Mouse (Mus musculus): ENCODE data around the gene Sap30bp. TPM values are rescaled to one million over a fixed set of nuclear protein-coding genes. Genes with fewer than 3 reads are reported as not detected.

Sap30bp gene
- polyA plus RNA-seq (2012): 3.0 and 3.7 TPM in 2 replicates

- H3K4me1 ChIP-seq (ENCODE audit: control insufficient read depth): peaks cover 41% of the 10 kb centered on the region
- peaks cover 55% of the 10 kb centered on the region for H3K36me3 ChIP-seq (ENCODE audit: control insufficient read depth)
- H3K4me3 ChIP-seq (replicated peaks): peak within 1 kb of the TSS; percentile 75
- TF ChIP-seq GATA1 (IDR thresholded peaks at IDR 0.05; ENCODE audit: low read length) (no peak), TAL1 (IDR thresholded peaks at IDR 0.05; ENCODE audit: low read length) (no peak)
- no peaks in the 10 kb centered on the region for H3K9me3 ChIP-seq (ENCODE audit: control insufficient read depth, low read length)
- H3K27me3 ChIP-seq (ENCODE audit: control insufficient read depth): no peaks in the 10 kb centered on the region
Observed at GRCm38 (mm10) chr11:115933108-115933746, at the start of gene Sap30bp, which contains the start of gene Recql5. Gene Sap30bp, plus strand, starts transcription at chr11:115933282. Gene Recql5, minus strand, starts transcription at chr11:115933477.

- Histone ChIP-seq H3K9me3 (ENCODE audit: control insufficient read depth, low read length) (no peaks in the 10 kb centered on the region), H3K27me3 (ENCODE audit: control insufficient read depth) (peaks cover 21% of the 10 kb centered on the region), H3K4me1 (ENCODE audit: control insufficient read depth) (peaks cover 4% of the 10 kb centered on the region), H3K36me3 (ENCODE audit: control insufficient read depth) (no peaks in the 10 kb centered on the region), H3K4me3 (replicated peaks) (no peak overlapping the region)
- TF ChIP-seq GATA1 (IDR thresholded peaks at IDR 0.05; ENCODE audit: low read length) (no peak), TAL1 (IDR thresholded peaks at IDR 0.05; ENCODE audit: low read length) (no peak)
Observed at GRCm38 (mm10) chr11:115884361-115884760, 48.7 kb upstream of the Sap30bp start.

- H3K27me3 ChIP-seq (ENCODE audit: control insufficient read depth): peaks cover 18% of the 10 kb centered on the region
- no peaks in the 10 kb centered on the region for H3K9me3 ChIP-seq (ENCODE audit: control insufficient read depth, low read length)
- TF ChIP-seq GATA1 (IDR thresholded peaks at IDR 0.05; ENCODE audit: low read length): no peak
- TF ChIP-seq TAL1 (IDR thresholded peaks at IDR 0.05; ENCODE audit: low read length): no peak
- H3K4me3 ChIP-seq (replicated peaks): no peak overlapping the region
- no peaks in the 10 kb centered on the region for H3K36me3 ChIP-seq (ENCODE audit: control insufficient read depth)
- H3K4me1 ChIP-seq (ENCODE audit: control insufficient read depth): peaks cover 4% of the 10 kb centered on the region
Observed at GRCm38 (mm10) chr11:115885281-115885680, 47.8 kb upstream of the Sap30bp start.

- TF ChIP-seq TAL1 (IDR thresholded peaks at IDR 0.05; ENCODE audit: low read length): no peak
- no peaks in the 10 kb centered on the region for H3K36me3 ChIP-seq (ENCODE audit: control insufficient read depth)
- H3K4me3 ChIP-seq (replicated peaks): no peak overlapping the region
- no peaks in the 10 kb centered on the region for H3K9me3 ChIP-seq (ENCODE audit: control insufficient read depth, low read length)
- H3K4me1 ChIP-seq (ENCODE audit: control insufficient read depth): peaks cover 4% of the 10 kb centered on the region
- peaks cover 18% of the 10 kb centered on the region for H3K27me3 ChIP-seq (ENCODE audit: control insufficient read depth)
Observed at GRCm38 (mm10) chr11:115886446-115886845, 46.6 kb upstream of the Sap30bp start.

GRCm38 (mm10) chr11:115888020-115888419 lies 45.1 kb upstream of the Sap30bp start:
- Histone ChIP-seq H3K9me3 (ENCODE audit: control insufficient read depth, low read length) (no peaks in the 10 kb centered on the region), H3K4me1 (ENCODE audit: control insufficient read depth) (peaks cover 4% of the 10 kb centered on the region), H3K27me3 (ENCODE audit: control insufficient read depth) (peaks cover 10% of the 10 kb centered on the region), H3K4me3 (replicated peaks) (no peak overlapping the region), H3K36me3 (ENCODE audit: control insufficient read depth) (peaks cover 11% of the 10 kb centered on the region)
- no peak for TF ChIP-seq TAL1 (IDR thresholded peaks at IDR 0.05; ENCODE audit: low read length)
- TF ChIP-seq GATA1 (IDR thresholded peaks at IDR 0.05; ENCODE audit: low read length): no peak

- TF ChIP-seq TAL1 (IDR thresholded peaks at IDR 0.05; ENCODE audit: low read length): no peak
- no peak for TF ChIP-seq GATA1 (IDR thresholded peaks at IDR 0.05; ENCODE audit: low read length)
- no peaks in the 10 kb centered on the region for H3K9me3 ChIP-seq (ENCODE audit: control insufficient read depth, low read length)
- peaks cover 22% of the 10 kb centered on the region for H3K36me3 ChIP-seq (ENCODE audit: control insufficient read depth)
- peaks cover 2% of the 10 kb centered on the region; the same call in 1 of the 2 replicates for H3K27me3 ChIP-seq (ENCODE audit: control insufficient read depth)
- peaks cover 4% of the 10 kb centered on the region for H3K4me1 ChIP-seq (ENCODE audit: control insufficient read depth)
- no peak overlapping the region for H3K4me3 ChIP-seq (replicated peaks)
Observed at GRCm38 (mm10) chr11:115889159-115889558, 43.9 kb upstream of the Sap30bp start.

- H3K36me3 ChIP-seq (ENCODE audit: control insufficient read depth): peaks cover 53% of the 10 kb centered on the region
- H3K4me3 ChIP-seq (replicated peaks): no peak overlapping the region
- no peak for TF ChIP-seq GATA1 (IDR thresholded peaks at IDR 0.05; ENCODE audit: low read length)
- TF ChIP-seq TAL1 (IDR thresholded peaks at IDR 0.05; ENCODE audit: low read length): no peak
- H3K4me1 ChIP-seq (ENCODE audit: control insufficient read depth): peaks cover 4% of the 10 kb centered on the region
- peaks cover 2% of the 10 kb centered on the region; the same call in 1 of the 2 replicates for H3K27me3 ChIP-seq (ENCODE audit: control insufficient read depth)
- H3K9me3 ChIP-seq (ENCODE audit: control insufficient read depth, low read length): no peaks in the 10 kb centered on the region
Observed at GRCm38 (mm10) chr11:115892213-115892612, 40.9 kb upstream of the Sap30bp start.

- Histone ChIP-seq H3K4me1 (ENCODE audit: control insufficient read depth) (peaks cover 4% of the 10 kb centered on the region), H3K36me3 (ENCODE audit: control insufficient read depth) (peaks cover 59% of the 10 kb centered on the region), H3K9me3 (ENCODE audit: control insufficient read depth, low read length) (no peaks in the 10 kb centered on the region), H3K27me3 (ENCODE audit: control insufficient read depth) (peaks cover 2% of the 10 kb centered on the region; the same call in 1 of the 2 replicates), H3K4me3 (replicated peaks) (no peak overlapping the region)
- no peak for TF ChIP-seq GATA1 (IDR thresholded peaks at IDR 0.05; ENCODE audit: low read length)
- TF ChIP-seq TAL1 (IDR thresholded peaks at IDR 0.05; ENCODE audit: low read length): no peak
Observed at GRCm38 (mm10) chr11:115893071-115893470, 40.0 kb upstream of the Sap30bp start.

GRCm38 (mm10) chr11:115894755-115895520 lies 38.1 kb upstream of the Sap30bp start:
- H3K4me3 ChIP-seq (replicated peaks): no peak overlapping the region
- H3K9me3 ChIP-seq (ENCODE audit: control insufficient read depth, low read length): no peaks in the 10 kb centered on the region
- peaks cover 21% of the 10 kb centered on the region for H3K4me1 ChIP-seq (ENCODE audit: control insufficient read depth)
- H3K27me3 ChIP-seq (ENCODE audit: control insufficient read depth): no peaks in the 10 kb centered on the region
- H3K36me3 ChIP-seq (ENCODE audit: control insufficient read depth): peaks cover 59% of the 10 kb centered on the region
- TF ChIP-seq GATA1 (IDR thresholded peaks at IDR 0.05; ENCODE audit: low read length) (no peak), TAL1 (IDR thresholded peaks at IDR 0.05; ENCODE audit: low read length) (no peak)
